Mouse (Mus musculus) heart, postnatal 10 days (tissue): Measurements from ENCODE around the gene Mutyh. TPM values are rescaled to one million over a fixed set of nuclear protein-coding genes. Genes with fewer than 3 reads are reported as not detected.
"Not testable (repeated sequence)": the region's sequence is repeated elsewhere in the genome, so short reads cannot be mapped to it uniquely, and the experiment has no call there.

Experiments used
- DNase-seq, 2 experiments: peaks; one replicate each; pipeline ENCODE4 v3.0.0; 2021
- intact Hi-C: fragments of 180-260 bp; cut with DNase I; formaldehyde crosslinking; loops from one replicate; pipeline ENCODE4 v1.15.1; 2025
- total RNA-seq, 2 experiments: library from RNA; stranded (reverse); gene quantifications; 2 replicates each; pipeline ENCODE4 v1.2.3; 2021

Gene Mutyh
- total RNA-seq, 2 experiments from 2014 or later: 1.7 to 1.9 TPM

DNA sequence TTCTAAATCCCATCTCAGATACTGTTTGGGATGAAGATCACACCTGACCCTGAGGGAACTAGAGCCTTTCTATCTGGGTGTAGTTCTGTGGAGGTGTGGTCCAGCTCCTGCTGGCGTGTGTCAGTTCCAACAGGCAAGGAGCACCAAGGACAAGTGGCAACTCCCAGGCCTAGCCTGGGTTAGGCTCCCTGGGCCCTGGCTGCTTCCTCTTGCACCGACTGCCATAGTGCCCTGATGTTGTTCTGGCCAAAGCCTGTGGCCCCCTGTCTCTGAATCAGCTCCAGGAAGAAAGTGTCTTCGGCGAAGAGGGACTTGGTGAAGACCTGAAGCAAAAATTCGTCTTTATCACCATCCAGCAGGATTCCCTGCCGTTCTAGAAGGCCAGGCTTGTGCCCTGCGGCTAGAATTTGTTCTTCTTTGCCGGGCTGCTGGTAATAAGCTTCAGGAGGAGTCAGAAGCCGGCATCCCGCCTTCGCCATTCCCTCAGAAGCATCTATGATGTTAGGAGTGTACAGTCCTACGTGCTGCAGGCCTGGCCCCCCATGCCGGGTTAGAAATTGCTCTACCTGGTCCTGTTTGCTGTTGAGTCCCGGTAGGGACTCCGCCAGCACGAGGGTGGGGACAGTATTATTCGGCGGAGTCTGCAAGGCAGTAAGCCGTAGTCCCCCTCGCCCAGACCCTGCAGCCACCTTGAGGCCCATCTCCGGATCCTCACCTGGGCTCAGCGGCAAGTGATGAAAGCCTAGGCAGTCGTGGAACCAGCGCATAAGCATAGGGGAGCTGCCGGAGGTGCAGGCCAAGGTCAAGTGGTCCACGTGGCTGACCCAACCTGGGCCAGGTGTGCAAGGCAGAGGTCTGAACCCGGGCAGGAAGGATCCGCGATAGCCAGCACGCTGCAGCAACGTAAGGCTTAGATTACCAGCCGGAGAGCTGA, 12.7 kb downstream of the Mutyh start:
- no peak for DNase-seq
- intact Hi-C loops: no loop called here

DNA sequence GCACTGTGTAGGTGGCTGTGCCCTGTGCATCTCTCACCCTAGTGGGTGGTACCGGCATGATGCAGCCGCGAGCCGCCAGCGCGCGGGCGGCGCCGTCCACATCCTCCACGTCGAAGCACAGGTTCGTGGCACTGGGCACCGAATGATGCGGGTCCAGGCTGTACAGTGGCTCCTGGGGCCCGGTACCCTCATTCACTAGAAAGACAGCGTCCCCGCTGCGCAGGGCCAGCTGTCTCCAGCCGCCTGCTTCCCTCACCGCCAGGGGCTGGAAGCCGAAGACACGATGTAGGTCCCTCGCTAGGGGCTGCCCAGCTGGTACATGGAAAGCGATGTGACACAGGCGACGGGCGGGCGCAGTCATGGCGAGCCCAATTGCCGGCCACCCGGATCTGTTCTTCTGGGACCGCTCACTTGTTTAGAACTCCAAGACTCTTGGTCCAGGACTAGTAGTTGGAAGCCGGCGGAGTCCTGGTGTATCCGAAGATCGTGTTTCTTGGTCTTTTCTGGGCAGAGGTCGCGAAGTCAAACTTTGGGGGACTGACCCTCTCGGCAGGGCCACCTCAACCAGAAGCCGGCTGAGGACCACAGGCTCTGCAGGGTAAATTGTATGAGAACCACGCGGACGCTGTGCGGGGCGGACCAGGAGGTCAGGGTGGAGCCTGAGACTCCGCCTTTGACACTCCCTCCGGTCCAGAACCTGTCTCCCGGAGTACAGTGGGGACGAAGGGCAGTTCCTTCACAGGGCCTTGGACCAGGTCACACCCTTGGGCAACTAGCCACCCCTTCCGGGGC, 13.6 kb downstream of the Mutyh start:
- intact Hi-C loops: no loop called here
- peak; percentile 86 to 87 for DNase-seq

GRCm38 (mm10) chr4:116821694-116822016, 14.1 kb downstream of the Mutyh start, which contains the start of gene Hpdl:
Gene Hpdl, minus strand, starts transcription at chr4:116821707.
- intact Hi-C loops: no loop called here
- no peak for DNase-seq

DNA sequence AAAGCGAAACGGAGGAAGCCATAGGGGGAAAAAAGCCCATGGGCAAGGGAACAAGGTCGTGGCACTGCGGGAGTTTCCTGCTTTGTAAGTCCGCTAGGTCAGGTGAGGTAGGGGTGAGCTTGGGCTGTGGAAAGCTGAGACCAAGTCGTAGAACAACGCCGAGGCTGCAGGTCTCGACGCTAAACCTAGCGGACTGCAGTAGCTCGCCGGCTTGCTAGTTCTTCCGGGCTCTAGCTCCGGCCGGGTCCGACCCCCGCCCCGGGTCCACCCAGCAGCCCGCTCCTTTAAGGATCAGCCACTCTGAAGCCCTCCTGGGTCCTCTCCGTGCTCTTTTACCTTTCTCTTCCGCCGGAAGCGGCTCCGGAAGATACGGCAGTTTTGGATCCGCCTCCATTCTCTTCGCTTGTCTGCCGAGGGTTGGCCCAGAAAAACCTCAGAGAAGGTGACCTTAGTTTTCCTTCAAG, 17.1 kb downstream of the Mutyh start:
- intact Hi-C loops: no loop called here
- peak; percentile 83 to 84 for DNase-seq

- peak; percentile 50 to 66 for DNase-seq
Measured at GRCm38 (mm10) chr4:116827819-116828218, 20.3 kb downstream of the Mutyh start.

DNA sequence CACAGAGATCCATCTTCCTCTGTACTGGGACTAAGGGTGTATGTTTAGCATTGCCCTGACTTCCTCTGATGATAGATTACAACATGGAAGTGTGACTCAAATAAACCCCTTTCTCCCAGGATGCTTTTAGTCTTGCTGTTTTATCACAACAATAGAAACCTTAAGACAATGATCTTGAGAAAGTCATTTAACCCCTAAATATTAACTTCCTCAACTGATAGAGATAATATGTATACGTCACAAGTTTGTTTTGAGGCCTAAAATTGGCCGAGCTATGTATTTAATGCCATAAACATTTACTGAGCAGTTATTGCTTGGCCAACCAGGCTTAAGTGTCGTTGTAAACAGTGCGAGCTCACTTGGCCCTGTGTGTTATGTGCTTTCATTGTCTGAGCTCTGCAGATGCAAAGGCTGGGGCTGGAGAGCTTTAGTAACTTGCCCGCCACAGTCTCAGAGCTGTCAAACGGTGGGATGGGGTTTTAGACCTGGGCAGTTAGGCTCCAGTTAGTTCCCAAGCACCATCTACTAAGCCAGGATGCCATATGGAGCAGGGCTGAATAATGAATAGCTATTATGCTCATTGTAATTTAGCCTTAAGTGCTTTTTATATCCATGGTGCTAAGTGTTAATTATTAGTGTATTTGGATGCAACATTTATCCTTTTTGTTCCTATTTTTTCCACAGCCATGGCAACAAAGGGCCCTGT, 22.0 kb downstream of the Mutyh start:
- DNase-seq: no peak
- intact Hi-C loops: loop anchor here (2.0 kb wide), 1 partner anchor 311 kb away; no protein-coding TSS in a partner anchor

More at GRCm38 (mm10) chr4:116827819-116828218, 20.3 kb downstream of the Mutyh start:
- intact Hi-C loops: loop anchor here (1.0 to 2.0 kb wide), 2 partner anchors 163 to 313 kb away; no protein-coding TSS in a partner anchor

DNA sequence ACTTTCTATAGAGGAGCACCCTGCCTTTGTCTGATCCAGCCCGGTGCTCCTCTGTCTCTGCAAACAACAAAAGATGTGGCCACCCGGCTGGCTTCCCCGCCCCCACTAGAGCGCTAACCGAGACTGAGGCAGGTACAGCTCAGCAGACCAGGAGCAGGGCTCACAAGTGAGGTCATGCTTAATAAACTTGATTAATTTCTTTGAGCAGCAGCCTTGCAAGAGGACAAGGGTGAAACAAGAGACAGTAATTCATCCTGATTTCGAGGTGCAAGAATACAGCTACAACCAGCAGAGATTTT, 22.5 kb downstream of the Mutyh start:
- intact Hi-C loops: no loop called here
- DNase-seq: no peak

DNA sequence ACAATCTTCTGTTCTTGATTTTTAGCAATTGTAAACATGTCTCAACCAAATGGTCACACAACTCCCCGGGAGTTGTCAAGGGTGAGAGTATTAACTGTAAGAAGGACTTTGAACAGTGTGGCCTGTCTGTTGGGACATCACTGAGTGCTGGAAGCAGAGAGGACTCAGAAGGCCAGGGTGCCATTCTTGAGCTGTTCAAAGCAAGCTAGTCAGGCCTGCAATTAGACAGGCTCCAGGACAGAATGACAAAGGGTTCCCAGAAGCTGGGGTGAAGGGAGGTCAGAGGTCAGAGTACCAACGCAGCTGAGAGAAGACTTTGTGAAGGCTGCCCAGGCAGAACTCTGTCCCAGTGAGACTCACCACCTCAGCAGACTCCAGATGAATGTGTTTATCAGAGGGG, 31.5 kb downstream of the Mutyh start:
- no peak for DNase-seq
- intact Hi-C loops: no loop called here

GRCm38 (mm10) chr4:116840096-116840495, 32.6 kb downstream of the Mutyh start:
- DNase-seq, intact Hi-C loops: not testable (repeated sequence)

DNA sequence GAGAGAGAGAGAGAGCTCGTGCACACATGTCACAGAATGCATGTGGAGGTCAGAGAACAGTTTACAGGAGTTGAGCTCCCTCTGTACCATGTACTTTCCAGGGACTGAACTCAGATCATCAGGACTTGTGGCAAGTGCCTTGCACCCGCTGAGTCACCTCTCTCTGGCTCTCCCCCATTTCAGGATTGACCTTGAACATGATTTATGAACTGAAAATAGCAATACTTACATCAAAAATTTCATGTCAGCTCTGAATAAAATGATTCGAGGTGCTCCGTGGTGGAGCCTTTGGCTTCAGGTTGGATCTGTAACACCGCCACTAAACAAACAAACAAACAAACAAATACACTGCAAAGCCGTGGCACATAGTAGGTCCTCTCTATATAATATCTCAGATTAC, 33.3 kb downstream of the Mutyh start:
- intact Hi-C loops: no loop called here
- DNase-seq: no peak

DNA sequence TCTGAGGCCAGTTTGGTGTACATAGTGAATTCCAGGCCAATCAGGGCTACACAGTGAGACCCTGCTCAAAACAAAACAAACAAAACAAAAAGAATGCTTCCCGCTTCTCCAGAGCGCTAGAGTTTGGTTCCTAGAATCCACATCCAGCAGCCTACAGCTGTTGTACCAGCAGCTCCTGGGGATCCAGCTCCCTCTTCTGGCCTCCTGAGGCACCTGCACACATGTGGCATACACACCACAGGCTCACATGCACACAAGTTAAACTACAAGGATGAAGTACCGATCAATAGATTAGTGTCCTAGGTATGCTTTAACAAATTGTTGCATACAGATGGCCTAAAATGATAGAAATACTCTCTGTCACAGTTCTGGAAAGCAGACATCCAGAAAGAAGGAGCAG, 36.8 kb downstream of the Mutyh start:
- intact Hi-C loops: no loop called here

GRCm38 (mm10) chr4:116849901-116850300, 42.4 kb downstream of the Mutyh start:
- no peak for DNase-seq
- intact Hi-C loops: no loop called here

More for the DNA sequence above, 36.8 kb downstream of the Mutyh start:
- DNase-seq: no peak

- intact Hi-C loops: no loop called here
- DNase-seq: no peak
Measured at GRCm38 (mm10) chr4:116854286-116854685, 46.8 kb downstream of the Mutyh start.

- DNase-seq: no peak
- intact Hi-C loops: no loop called here
Measured at GRCm38 (mm10) chr4:116857203-116857602, 49.7 kb downstream of the Mutyh start.

DNA sequence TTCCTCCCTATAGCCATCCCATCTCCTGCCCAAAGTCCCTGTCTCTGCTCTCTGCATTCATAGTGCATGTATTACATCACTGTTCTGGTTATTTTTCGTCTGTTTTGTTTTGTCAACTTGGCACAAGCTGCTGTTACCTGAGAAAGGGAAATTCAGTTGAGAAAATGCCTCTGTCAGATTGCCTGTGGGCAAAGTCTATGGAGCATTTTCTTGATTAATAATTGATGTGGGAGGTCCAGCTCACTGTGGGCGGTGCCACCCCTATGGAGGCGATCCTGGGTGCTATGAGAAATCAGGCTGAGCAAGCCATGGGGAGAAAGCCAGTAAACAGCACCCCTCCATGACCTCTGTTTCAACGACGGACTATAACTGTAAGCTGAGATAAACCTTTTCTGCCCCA, 52.2 kb downstream of the Mutyh start:
- intact Hi-C loops: no loop called here

GRCm38 (mm10) chr4:116862023-116862422, 54.5 kb downstream of the Mutyh start:
- intact Hi-C loops: no loop called here
- no peak for DNase-seq

More for the DNA sequence above, 52.2 kb downstream of the Mutyh start:
- DNase-seq: no peak

Other genes starting within 250 kb of the Mutyh start
- 1 to 10 TPM; 2.1 to 3.2 TPM for gene Ccdc17, start 211.1 kb upstream of the Mutyh start, total RNA-seq
- gene Nasp, start 179.8 kb upstream of the Mutyh start, total RNA-seq: 10 to 100 TPM; 46.4 to 53.6 TPM
- 100 to 1,000 TPM; 419 to 457 TPM for gene Akr1a1, start 156.0 kb upstream of the Mutyh start, total RNA-seq
- gene Prdx1, start 122.2 kb upstream of the Mutyh start, total RNA-seq: 100 to 1,000 TPM; 420 to 430 TPM
- 10 to 100 TPM; 32.8 to 40.0 TPM for gene Mmachc, start 99.3 kb upstream of the Mutyh start, total RNA-seq
- gene Ccdc163, start 99.2 kb upstream of the Mutyh start, total RNA-seq: 1 to 10 TPM; 8.3 to 9.1 TPM
- gene Tesk2, start 86.8 kb upstream of the Mutyh start, total RNA-seq: 1 to 10 TPM; 1.7 to 2.1 TPM
- 10 to 100 TPM; 13.2 to 13.6 TPM for gene Toe1, start 83 bp upstream of the Mutyh start, total RNA-seq
- gene Hpdl, start 14.0 kb downstream of the Mutyh start, total RNA-seq: 1 to 10 TPM; 3.5 to 3.8 TPM
- 1 to 10 TPM; 1.5 to 1.6 TPM for gene Zswim5, start 69.7 kb downstream of the Mutyh start, total RNA-seq
- 10 to 100 TPM; 92.0 to 98.7 TPM for gene Urod, start 186.7 kb downstream of the Mutyh start, total RNA-seq
- gene Hectd3, start 187.6 kb downstream of the Mutyh start, total RNA-seq: 10 to 100 TPM; 13.9 to 14.9 TPM
- gene Eif2b3, start 211.7 kb downstream of the Mutyh start, total RNA-seq: 10 to 100 TPM; 19.2 to 20.3 TPM